Mouse (Mus musculus): ENCODE results near the gene Txndc8. TPM values are rescaled to one million over a fixed set of nuclear protein-coding genes. Genes with fewer than 3 reads are reported as not detected.

Txndc8 gene
- total and polyA plus RNA-seq, 3 experiments: not detected

- peaks cover 32 to 61% of the 10 kb centered on the region in 2 experiments for H3K36me3 ChIP-seq (replicated peaks in 1 of 2; ENCODE audit: control insufficient read depth in 1 of 2, insufficient read depth in 1 of 2, low read length in 1 of 2)
- dilution Hi-C loops (cut with MboI; ENCODE audit: extremely low pct_ligation_motif_present, extremely low pct_unique_long_range_greater_than_20kb, low sequenced_read_pairs): no loop called here
Observed at GRCm38 (mm10) chr4:57942892-57943291, 66.0 kb downstream of the Txndc8 start.

GRCm38 (mm10) chr4:57940631-57941030, 68.3 kb downstream of the Txndc8 start:
- no peak overlapping the region for H3K4me2 ChIP-seq (ENCODE audit: insufficient read depth, low read depth, poor library complexity, severe bottlenecking)
- H3K27me3 ChIP-seq (replicated peaks): no peaks in the 10 kb centered on the region
- no peak overlapping the region for H3K9ac ChIP-seq (ENCODE audit: insufficient read depth, low read depth)
- dilution Hi-C loops (cut with MboI; ENCODE audit: extremely low pct_ligation_motif_present, extremely low pct_unique_long_range_greater_than_20kb, low sequenced_read_pairs) (no loop called here), in situ Hi-C loops (cut with MboI; ENCODE audit: low pct_ligation_motif_present, low pct_unique_long_range_greater_than_20kb, low sequenced_read_pairs) (no loop called here)
- no peak overlapping the region for H3K4me3 ChIP-seq (replicated peaks in 1 of 3; ENCODE audit: low read depth in 2 of 3, low read length in 2 of 3, poor library complexity in 1 of 3)
- DNase-seq (ENCODE audit: extremely low read depth): no peak
- H3K36me3 ChIP-seq (replicated peaks in 1 of 2; ENCODE audit: control insufficient read depth in 1 of 2, insufficient read depth in 1 of 2, low read length in 1 of 2): peaks cover 17 to 38% of the 10 kb centered on the region in 2 experiments
- no peaks in the 10 kb centered on the region for H3K79me2 ChIP-seq (replicated peaks; ENCODE audit: control insufficient read depth, extremely low read depth, insufficient read depth, poor library complexity, severe bottlenecking)
- H3K27ac ChIP-seq (ENCODE audit: insufficient read depth, low read depth): no peak overlapping the region
- no peaks in the 10 kb centered on the region for H3K4me1 ChIP-seq (ENCODE audit: control insufficient read depth in 1 of 2, insufficient read depth in 2 of 2)
- no peaks in the 10 kb centered on the region for H3K9me3 ChIP-seq (replicated peaks; ENCODE audit: low read length)
- TF ChIP-seq RCOR1 (conservative IDR thresholded peaks at IDR 0.05; ENCODE audit: low read depth, low read length) (no peak), MAZ (IDR thresholded peaks at IDR 0.05; ENCODE audit: low read depth, low read length) (no peak), CHD1 (IDR thresholded peaks at IDR 0.05; ENCODE audit: low read depth, low read length) (no peak), GABPA (IDR thresholded peaks at IDR 0.05; ENCODE audit: insufficient replicate concordance, low read depth, low read length) (no peak), IRF4 (IDR thresholded peaks at IDR 0.05; ENCODE audit: low read depth, low read length) (no peak), ELF1 (IDR thresholded peaks at IDR 0.05; ENCODE audit: low read depth, low read length) (no peak), MYC (IDR thresholded peaks at IDR 0.05; ENCODE audit: low read depth, low read length) (no peak), ZKSCAN1 (IDR thresholded peaks at IDR 0.05; ENCODE audit: borderline replicate concordance, low read depth, low read length) (no peak), USF2 (conservative IDR thresholded peaks at IDR 0.05; ENCODE audit: low read depth, low read length) (no peak), TBP (conservative IDR thresholded peaks at IDR 0.05; ENCODE audit: low read depth, low read length) (no peak), MAFK (IDR thresholded peaks at IDR 0.05; ENCODE audit: insufficient replicate concordance, low read length) (no peak), SMC3 (IDR thresholded peaks at IDR 0.05; ENCODE audit: low read depth, low read length) (no peak), BHLHE40 (IDR thresholded peaks at IDR 0.05; ENCODE audit: low read depth, low read length) (no peak), MXI1 (IDR thresholded peaks at IDR 0.05; ENCODE audit: low read depth, low read length) (no peak), E2F4 (IDR thresholded peaks at IDR 0.05; ENCODE audit: insufficient replicate concordance, low read depth, low read length) (no peak), JUN (IDR thresholded peaks at IDR 0.05; ENCODE audit: insufficient read depth, low read depth, low read length) (no peak), HCFC1 (IDR thresholded peaks at IDR 0.05; ENCODE audit: low read depth, low read length) (no peak), POLR2AphosphoS2 (IDR thresholded peaks at IDR 0.05; ENCODE audit: low read depth, low read length) (no peak), PAX5 (IDR thresholded peaks at IDR 0.05; ENCODE audit: low read length) (no peak)

More at GRCm38 (mm10) chr4:57942892-57943291, 66.0 kb downstream of the Txndc8 start:
- Histone ChIP-seq H3K9me3 (replicated peaks; ENCODE audit: low read length) (no peaks in the 10 kb centered on the region), H3K79me2 (replicated peaks; ENCODE audit: control insufficient read depth, extremely low read depth, insufficient read depth, poor library complexity, severe bottlenecking) (no peaks in the 10 kb centered on the region), H3K9ac (ENCODE audit: insufficient read depth, low read depth) (no peak overlapping the region), H3K4me3 (replicated peaks in 1 of 3; ENCODE audit: low read depth in 2 of 3, low read length in 2 of 3, poor library complexity in 1 of 3) (no peak overlapping the region), H3K27ac (ENCODE audit: insufficient read depth, low read depth) (no peak overlapping the region), H3K4me2 (ENCODE audit: insufficient read depth, low read depth, poor library complexity, severe bottlenecking) (no peak overlapping the region), H3K4me1 (ENCODE audit: control insufficient read depth in 1 of 2, insufficient read depth in 2 of 2) (no peaks in the 10 kb centered on the region), H3K27me3 (replicated peaks) (no peaks in the 10 kb centered on the region)
- no peak for DNase-seq (ENCODE audit: extremely low read depth)
- TF ChIP-seq MAX (IDR thresholded peaks at IDR 0.05; ENCODE audit: low read length) (no peak), GABPA (IDR thresholded peaks at IDR 0.05; ENCODE audit: insufficient replicate concordance, low read depth, low read length) (no peak), POLR2AphosphoS2 (IDR thresholded peaks at IDR 0.05; ENCODE audit: low read depth, low read length) (peak; percentile 52; the same call in 1 of the 2 replicates)
- in situ Hi-C loops (cut with MboI; ENCODE audit: low pct_ligation_motif_present, low pct_unique_long_range_greater_than_20kb, low sequenced_read_pairs): no loop called here

Data from CH12.LX (cell line).